Mouse (Mus musculus): Measurements from ENCODE around the gene Nr2f6. TPM values are rescaled to one million over a fixed set of nuclear protein-coding genes. Genes with fewer than 3 reads are reported as not detected.
A peak's percentile ranks its signal among the peaks of the same experiment; 100 is the strongest.

The Nr2f6 gene
- total and polyA plus RNA-seq, 3 experiments: 8.6 to 36.0 (median 9.7) TPM

GRCm38 (mm10) chr8:71395071-71395470 is 13.3 kb upstream of the Nr2f6 start:
- H3K36me3 ChIP-seq (replicated peaks): peaks cover 22% of the 10 kb centered on the region
- H3K9me3 ChIP-seq (replicated peaks): no peaks in the 10 kb centered on the region
- H3K4me1 ChIP-seq (ENCODE audit: insufficient read depth, low read depth, low read length): peaks cover 56% of the 10 kb centered on the region
- H3K27me3 ChIP-seq (ENCODE audit: insufficient read depth, low read length): peaks cover 7% of the 10 kb centered on the region
- TF ChIP-seq TAL1 (conservative IDR thresholded peaks at IDR 0.05; ENCODE audit: low read depth, low read length) (no peak), GATA1 (IDR thresholded peaks at IDR 0.05; ENCODE audit: borderline replicate concordance, low read length) (no peak), GATA2 (IDR thresholded peaks at IDR 0.05; ENCODE audit: borderline replicate concordance, low read depth, low read length) (no peak), CTCF (IDR thresholded peaks at IDR 0.05; ENCODE audit: low read depth, low read length) (no peak), POLR2AphosphoS5 (IDR thresholded peaks at IDR 0.05; ENCODE audit: insufficient replicate concordance, low read depth, low read length) (no peak)
- DNase-seq (ENCODE audit: low spot score) (no peak), ATAC-seq (ENCODE audit: extremely low read depth, insufficient number of reproducible peaks, low FRiP score, poor library complexity, severe bottlenecking) (no peak)
- H3K4me3 ChIP-seq (ENCODE audit: low read depth, low read length): no peak overlapping the region

GRCm38 (mm10) chr8:71394481-71394880 is 12.7 kb upstream of the Nr2f6 start:
- Histone ChIP-seq H3K27me3 (ENCODE audit: insufficient read depth, low read length) (peaks cover 7% of the 10 kb centered on the region), H3K36me3 (replicated peaks) (peaks cover 17% of the 10 kb centered on the region), H3K4me3 (ENCODE audit: low read depth, low read length) (no peak overlapping the region), H3K4me1 (ENCODE audit: insufficient read depth, low read depth, low read length) (peaks cover 54% of the 10 kb centered on the region), H3K9me3 (replicated peaks) (no peaks in the 10 kb centered on the region)
- TF ChIP-seq POLR2AphosphoS5 (IDR thresholded peaks at IDR 0.05; ENCODE audit: insufficient replicate concordance, low read depth, low read length): no peak
- no peak for TF ChIP-seq GATA1 (IDR thresholded peaks at IDR 0.05; ENCODE audit: borderline replicate concordance, low read length)
- TF ChIP-seq GATA2 (IDR thresholded peaks at IDR 0.05; ENCODE audit: borderline replicate concordance, low read depth, low read length): no peak
- no peak for TF ChIP-seq TAL1 (conservative IDR thresholded peaks at IDR 0.05; ENCODE audit: low read depth, low read length)
- TF ChIP-seq CTCF (IDR thresholded peaks at IDR 0.05; ENCODE audit: low read depth, low read length): no peak
- DNase-seq (ENCODE audit: low spot score): no peak
- no peak for ATAC-seq (ENCODE audit: extremely low read depth, insufficient number of reproducible peaks, low FRiP score, poor library complexity, severe bottlenecking)

GRCm38 (mm10) chr8:71392871-71393270 is 11.1 kb upstream of the Nr2f6 start:
- Histone ChIP-seq H3K27me3 (ENCODE audit: insufficient read depth, low read length) (peaks cover 13% of the 10 kb centered on the region), H3K9me3 (replicated peaks) (no peaks in the 10 kb centered on the region), H3K4me1 (ENCODE audit: insufficient read depth, low read depth, low read length) (peaks cover 45% of the 10 kb centered on the region), H3K4me3 (ENCODE audit: low read depth, low read length) (peak overlapping the region; percentile 47; the same call in 1 of the 2 replicates), H3K36me3 (replicated peaks) (peaks cover 4% of the 10 kb centered on the region)
- ATAC-seq (ENCODE audit: extremely low read depth, insufficient number of reproducible peaks, low FRiP score, poor library complexity, severe bottlenecking): no peak; the same call in 1 of the 2 replicates
- TF ChIP-seq GATA2 (IDR thresholded peaks at IDR 0.05; ENCODE audit: borderline replicate concordance, low read depth, low read length) (no peak), GATA1 (IDR thresholded peaks at IDR 0.05; ENCODE audit: borderline replicate concordance, low read length) (no peak), TAL1 (conservative IDR thresholded peaks at IDR 0.05; ENCODE audit: low read depth, low read length) (no peak), CTCF (IDR thresholded peaks at IDR 0.05; ENCODE audit: low read depth, low read length) (no peak), POLR2AphosphoS5 (IDR thresholded peaks at IDR 0.05; ENCODE audit: insufficient replicate concordance, low read depth, low read length) (no peak)
- peak; percentile 55 for DNase-seq (ENCODE audit: low spot score)

- H3K36me3 ChIP-seq (replicated peaks): no peaks in the 10 kb centered on the region
- DNase-seq (ENCODE audit: low spot score) (no peak), ATAC-seq (ENCODE audit: extremely low read depth, insufficient number of reproducible peaks, low FRiP score, poor library complexity, severe bottlenecking) (no peak)
- peaks cover 40% of the 10 kb centered on the region for H3K4me1 ChIP-seq (ENCODE audit: insufficient read depth, low read depth, low read length)
- TF ChIP-seq CTCF (IDR thresholded peaks at IDR 0.05; ENCODE audit: low read depth, low read length) (no peak), POLR2AphosphoS5 (IDR thresholded peaks at IDR 0.05; ENCODE audit: insufficient replicate concordance, low read depth, low read length) (no peak), GATA1 (IDR thresholded peaks at IDR 0.05; ENCODE audit: borderline replicate concordance, low read length) (no peak), GATA2 (IDR thresholded peaks at IDR 0.05; ENCODE audit: borderline replicate concordance, low read depth, low read length) (no peak), TAL1 (conservative IDR thresholded peaks at IDR 0.05; ENCODE audit: low read depth, low read length) (no peak)
- H3K27me3 ChIP-seq (ENCODE audit: insufficient read depth, low read length): peaks cover 16% of the 10 kb centered on the region
- no peak overlapping the region for H3K4me3 ChIP-seq (ENCODE audit: low read depth, low read length)
- no peaks in the 10 kb centered on the region for H3K9me3 ChIP-seq (replicated peaks)
Measured at GRCm38 (mm10) chr8:71392391-71392790, 10.6 kb upstream of the Nr2f6 start.

- no peak for ATAC-seq (ENCODE audit: extremely low read depth, insufficient number of reproducible peaks, low FRiP score, poor library complexity, severe bottlenecking)
- Histone ChIP-seq H3K9me3 (replicated peaks) (no peaks in the 10 kb centered on the region), H3K36me3 (replicated peaks) (no peaks in the 10 kb centered on the region), H3K27me3 (ENCODE audit: insufficient read depth, low read length) (peaks cover 21% of the 10 kb centered on the region), H3K4me1 (ENCODE audit: insufficient read depth, low read depth, low read length) (peaks cover 36% of the 10 kb centered on the region), H3K4me3 (ENCODE audit: low read depth, low read length) (no peak overlapping the region)
- no peak for DNase-seq (ENCODE audit: low spot score)
- no peak for TF ChIP-seq TAL1 (conservative IDR thresholded peaks at IDR 0.05; ENCODE audit: low read depth, low read length)
- TF ChIP-seq CTCF (IDR thresholded peaks at IDR 0.05; ENCODE audit: low read depth, low read length): no peak
- TF ChIP-seq GATA2 (IDR thresholded peaks at IDR 0.05; ENCODE audit: borderline replicate concordance, low read depth, low read length): no peak
- TF ChIP-seq POLR2AphosphoS5 (IDR thresholded peaks at IDR 0.05; ENCODE audit: insufficient replicate concordance, low read depth, low read length): no peak
- TF ChIP-seq GATA1 (IDR thresholded peaks at IDR 0.05; ENCODE audit: borderline replicate concordance, low read length): no peak
Measured at GRCm38 (mm10) chr8:71391696-71392095, 9.9 kb upstream of the Nr2f6 start.

- DNase-seq (ENCODE audit: low spot score) (no peak), ATAC-seq (ENCODE audit: extremely low read depth, insufficient number of reproducible peaks, low FRiP score, poor library complexity, severe bottlenecking) (no peak)
- H3K27me3 ChIP-seq (ENCODE audit: insufficient read depth, low read length): peaks cover 27% of the 10 kb centered on the region
- H3K36me3 ChIP-seq (replicated peaks): no peaks in the 10 kb centered on the region
- peaks cover 17% of the 10 kb centered on the region for H3K4me1 ChIP-seq (ENCODE audit: insufficient read depth, low read depth, low read length)
- no peak overlapping the region for H3K4me3 ChIP-seq (ENCODE audit: low read depth, low read length)
- no peaks in the 10 kb centered on the region for H3K9me3 ChIP-seq (replicated peaks)
- no peak for TF ChIP-seq GATA1 (IDR thresholded peaks at IDR 0.05; ENCODE audit: borderline replicate concordance, low read length)
- no peak for TF ChIP-seq CTCF (IDR thresholded peaks at IDR 0.05; ENCODE audit: low read depth, low read length)
- TF ChIP-seq POLR2AphosphoS5 (IDR thresholded peaks at IDR 0.05; ENCODE audit: insufficient replicate concordance, low read depth, low read length): no peak
- TF ChIP-seq TAL1 (conservative IDR thresholded peaks at IDR 0.05; ENCODE audit: low read depth, low read length): no peak
- TF ChIP-seq GATA2 (IDR thresholded peaks at IDR 0.05; ENCODE audit: borderline replicate concordance, low read depth, low read length): no peak
Measured at GRCm38 (mm10) chr8:71388267-71388666, 6.5 kb upstream of the Nr2f6 start.
